Mouse (Mus musculus): ENCODE data around the gene Srsf2. TPM values are rescaled to one million over a fixed set of nuclear protein-coding genes. Genes with fewer than 3 reads are reported as not detected.
"Not testable (repeated sequence)": the region's sequence is repeated elsewhere in the genome, so short reads cannot be mapped to it uniquely, and the experiment has no call there.

Gene Srsf2
- total RNA-seq, 2 experiments from 2014 or later: 150 to 158 TPM

- intact Hi-C loops (cut with DNase I): no loop called here
- TF ChIP-seq CTCF (IDR thresholded peaks at IDR 0.05): no peak
- Histone ChIP-seq H3K4me3 (peak within 1 kb of the TSS; percentile 78), H3K27ac (peak within 1 kb of the TSS; percentile 96)
- peak; percentile 73 to 80 for DNase-seq (ENCODE audit: extremely low spot score in 1 of 2, low spot score in 2 of 2)
These were observed 503 bp downstream of the Srsf2 start, which contains the start of gene Mfsd11 for GRCm38 (mm10) chr11:116852291-116852890. Mfsd11 (plus strand) TSS chr11:116852440.

GRCm38 (mm10) chr11:116851576-116852290, 1.2 kb downstream of the Srsf2 start:
- H3K4me3 ChIP-seq: peak overlapping the region; percentile 78
- DNase-seq (ENCODE audit: extremely low spot score in 1 of 2, low spot score in 2 of 2): no peak
- H3K27ac ChIP-seq: peak overlapping the region; percentile 96
- TF ChIP-seq CTCF (IDR thresholded peaks at IDR 0.05): no peak
- intact Hi-C loops (cut with DNase I): no loop called here

GRCm38 (mm10) chr11:116850833-116851477, 1.9 kb downstream of the Srsf2 start:
- peak overlapping the region; percentile 96; the same call in 1 of the 2 replicates for H3K27ac ChIP-seq
- DNase-seq (ENCODE audit: extremely low spot score in 1 of 2, low spot score in 2 of 2): no peak
- H3K4me3 ChIP-seq: peak overlapping the region; percentile 78
- intact Hi-C loops (cut with DNase I): no loop called here
- TF ChIP-seq CTCF (IDR thresholded peaks at IDR 0.05): no peak

GRCm38 (mm10) chr11:116850085-116850484, 2.8 kb downstream of the Srsf2 start:
- no peak for DNase-seq (ENCODE audit: extremely low spot score in 1 of 2, low spot score in 2 of 2)
- no peak overlapping the region; the same call in 1 of the 2 replicates for H3K4me3 ChIP-seq
- intact Hi-C loops (cut with DNase I): no loop called here
- no peak overlapping the region for H3K27ac ChIP-seq
- TF ChIP-seq CTCF (IDR thresholded peaks at IDR 0.05): no peak

- DNase-seq (ENCODE audit: extremely low spot score in 1 of 2, low spot score in 2 of 2): no peak
- no peak for TF ChIP-seq CTCF (IDR thresholded peaks at IDR 0.05)
- H3K4me3 ChIP-seq: no peak overlapping the region
- H3K27ac ChIP-seq: no peak overlapping the region
- intact Hi-C loops (cut with DNase I): no loop called here
These were observed 3.3 kb downstream of the Srsf2 start for GRCm38 (mm10) chr11:116849587-116849986.

- intact Hi-C loops (cut with DNase I); H3K4me3 ChIP-seq; H3K27ac ChIP-seq; DNase-seq (ENCODE audit: extremely low spot score in 1 of 2, low spot score in 2 of 2): not testable (repeated sequence)
These were observed 4.1 kb downstream of the Srsf2 start for GRCm38 (mm10) chr11:116848877-116849178.

- intact Hi-C loops (cut with DNase I): no loop called here
These were observed 4.6 kb downstream of the Srsf2 start for GRCm38 (mm10) chr11:116848086-116848876.

GRCm38 (mm10) chr11:116847187-116848085, 5.5 kb downstream of the Srsf2 start:
- no peak for TF ChIP-seq CTCF (IDR thresholded peaks at IDR 0.05)
- intact Hi-C loops (cut with DNase I): no loop called here
- Histone ChIP-seq H3K27ac (no peak overlapping the region), H3K4me3 (no peak overlapping the region)
- no peak for DNase-seq (ENCODE audit: extremely low spot score in 1 of 2, low spot score in 2 of 2)

More at GRCm38 (mm10) chr11:116848086-116848876, 4.6 kb downstream of the Srsf2 start:
- no peak overlapping the region for H3K27ac ChIP-seq
- H3K4me3 ChIP-seq: no peak overlapping the region
- no peak for TF ChIP-seq CTCF (IDR thresholded peaks at IDR 0.05)
- no peak for DNase-seq (ENCODE audit: extremely low spot score in 1 of 2, low spot score in 2 of 2)

- no peak for TF ChIP-seq CTCF (IDR thresholded peaks at IDR 0.05)
- intact Hi-C loops (cut with DNase I): no loop called here
- no peak overlapping the region for H3K27ac ChIP-seq
These were observed 6.2 kb downstream of the Srsf2 start for GRCm38 (mm10) chr11:116846593-116847181.

More at GRCm38 (mm10) chr11:116846593-116847181, 6.2 kb downstream of the Srsf2 start:
- no peak overlapping the region for H3K4me3 ChIP-seq
- no peak for DNase-seq (ENCODE audit: extremely low spot score in 1 of 2, low spot score in 2 of 2)
